ENCODE assay signal across 6 mouse cellular contexts in genomic region chr12:114909799-114910198, GRCm38 (mm10).
A peak's percentile ranks its signal among the peaks of the same experiment; 100 is the strongest.
DNase-seq lines count a peak whose midpoint lies in the region; ATAC-seq lines count a peak whose summit lies in the region.

No protein-coding gene starts in this region.

- DNase-seq in CD4-positive, CD25-positive, alpha-beta regulatory T cell, adult 2 months (ENCODE audit: low read depth, low spot score) = peak; percentile 56
- peak; percentile 18 for DNase-seq in T-cell, adult 2 months (ENCODE audit: low spot score)
- peak; percentile 69 for DNase-seq in naive thymus-derived CD4-positive, alpha-beta T cell, adult 2 months (ENCODE audit: low read depth)
- DNase-seq in thymus, postnatal 0 days (ENCODE audit: low spot score) = peak; percentile 24

- ATAC-seq in common myeloid progenitor, adult 5-6 weeks (replicated peaks; ENCODE audit: low read depth, poor library complexity, severe bottlenecking) = 0 out of 2 replicates have a peak, but pooled peaks have one; percentile 54
- peak; percentile 94 for ATAC-seq in inflammation-experienced regulatory T-cells, adult 6 months

Comparison
In these comparisons a context has a peak if more than half of its experiments do, and no peak if none do; other contexts are left out.
1. Peak in every context shown above with its lines: DNase-seq and ATAC-seq.
2. DNase-seq: peak in every context shown above with its lines; median percentile 69 in naive thymus-derived CD4-positive, alpha-beta T cell, adult 2 months; 56 in CD4-positive, CD25-positive, alpha-beta regulatory T cell, adult 2 months; 24 in thymus, postnatal 0 days; 18 in T-cell, adult 2 months.